Mouse (Mus musculus) megakaryocyte, embryonic 14.5 days (primary cell): ENCODE data around the gene Gpat2. TPM values are rescaled to one million over a fixed set of nuclear protein-coding genes. Genes with fewer than 3 reads are reported as not detected.

ENCODE experiments used
- H3K27me3 ChIP-seq: replicated peaks from 2 replicates; pipeline ENCODE3; 2012; ENCODE audit warnings: inconsistent platforms
- H3K36me3 ChIP-seq: replicated peaks from 2 replicates; pipeline ENCODE3; 2012; ENCODE audit warnings: low read length, inconsistent platforms, mixed read lengths
- H3K4me1 ChIP-seq: 2 replicates; pipeline ENCODE4 v1.6.1; 2012; ENCODE audit warnings: inconsistent platforms
- H3K4me3 ChIP-seq: replicated peaks from 2 replicates; pipeline ENCODE3; 2012; ENCODE audit warnings: moderate library complexity, mild to moderate bottlenecking, inconsistent platforms
- H3K9me3 ChIP-seq: 2 replicates; pipeline ENCODE4 v1.6.1; 2012; ENCODE audit warnings: inconsistent platforms
- FLI1 ChIP-seq: IDR thresholded peaks from 2 replicates; pipeline ENCODE4 v1.6.1; 2012; ENCODE audit warnings: low read length, inconsistent platforms, mixed read lengths
- GATA1 ChIP-seq: IDR thresholded peaks from 3 replicates; pipeline ENCODE4 v1.6.1; 2012; ENCODE audit warnings: mixed read lengths, low read length, inconsistent platforms, borderline replicate concordance
- polyA plus RNA-seq: library from polyadenylated mRNA; stranded (reverse); fragments of >175 nt; gene quantifications from 2 replicates; pipeline ENCODE4 v1.2.3, GENCODE M21; 2012; ENCODE audit warnings: low replicate concordance; ENCODE audit not compliant: insufficient read depth

Gpat2 gene
- polyA plus RNA-seq, 1 experiment = not detected

- Histone ChIP-seq H3K36me3 (no peaks in the 10 kb centered on the region), H3K4me1 (peaks cover 7% of the 10 kb centered on the region), H3K27me3 (peaks cover 69% of the 10 kb centered on the region), H3K9me3 (no peaks in the 10 kb centered on the region), H3K4me3 (no peak overlapping the region)
- TF ChIP-seq FLI1 = no peak
Measured at GRCm38 (mm10) chr2:127391323-127391722, 33.7 kb upstream of the Gpat2 start.

GRCm38 (mm10) chr2:127394606-127395161, 30.3 kb upstream of the Gpat2 start:
- H3K36me3 ChIP-seq = no peaks in the 10 kb centered on the region
- peaks cover 14% of the 10 kb centered on the region for H3K4me1 ChIP-seq
- no peak overlapping the region for H3K4me3 ChIP-seq
- H3K27me3 ChIP-seq = peaks cover 59% of the 10 kb centered on the region
- H3K9me3 ChIP-seq = peaks cover 5% of the 10 kb centered on the region; the same call in 1 of the 2 replicates
- TF ChIP-seq GATA1 (no peak), FLI1 (no peak)

GRCm38 (mm10) chr2:127398738-127399137, 26.3 kb upstream of the Gpat2 start:
- Histone ChIP-seq H3K27me3 (peaks cover 75% of the 10 kb centered on the region), H3K4me3 (no peak overlapping the region), H3K9me3 (peaks cover 5% of the 10 kb centered on the region; the same call in 1 of the 2 replicates), H3K36me3 (no peaks in the 10 kb centered on the region), H3K4me1 (peaks cover 14% of the 10 kb centered on the region)
- no peak for TF ChIP-seq FLI1
- no peak for TF ChIP-seq GATA1

GRCm38 (mm10) chr2:127411126-127411525, 13.9 kb upstream of the Gpat2 start:
- Histone ChIP-seq H3K4me3 (no peak overlapping the region), H3K36me3 (no peaks in the 10 kb centered on the region), H3K4me1 (no peaks in the 10 kb centered on the region), H3K9me3 (no peaks in the 10 kb centered on the region), H3K27me3 (peaks cover 84% of the 10 kb centered on the region)
- no peak for TF ChIP-seq FLI1
- TF ChIP-seq GATA1 = no peak

GRCm38 (mm10) chr2:127415806-127416205, 9.2 kb upstream of the Gpat2 start:
- no peaks in the 10 kb centered on the region for H3K36me3 ChIP-seq
- H3K9me3 ChIP-seq = no peaks in the 10 kb centered on the region
- H3K27me3 ChIP-seq = peaks cover 71% of the 10 kb centered on the region
- no peaks in the 10 kb centered on the region for H3K4me1 ChIP-seq
- no peak overlapping the region for H3K4me3 ChIP-seq
- no peak for TF ChIP-seq FLI1

- Histone ChIP-seq H3K4me3 (no peak overlapping the region), H3K4me1 (no peaks in the 10 kb centered on the region), H3K27me3 (peaks cover 70% of the 10 kb centered on the region), H3K9me3 (no peaks in the 10 kb centered on the region), H3K36me3 (no peaks in the 10 kb centered on the region)
- TF ChIP-seq FLI1 = no peak
- no peak for TF ChIP-seq GATA1
Measured at GRCm38 (mm10) chr2:127416706-127417105, 8.3 kb upstream of the Gpat2 start.

- TF ChIP-seq FLI1 (no peak), GATA1 (no peak)
- H3K36me3 ChIP-seq = no peaks in the 10 kb centered on the region
Measured at GRCm38 (mm10) chr2:127418266-127418970, 6.6 kb upstream of the Gpat2 start.

GRCm38 (mm10) chr2:127430238-127430637, 5.2 kb downstream of the Gpat2 start:
- Histone ChIP-seq H3K9me3 (no peaks in the 10 kb centered on the region), H3K4me1 (peaks cover 7% of the 10 kb centered on the region; the same call in 1 of the 2 replicates), H3K36me3 (peaks cover 25% of the 10 kb centered on the region), H3K4me3 (no peak overlapping the region), H3K27me3 (peaks cover 49% of the 10 kb centered on the region)
- TF ChIP-seq FLI1 (no peak), GATA1 (no peak)

More at GRCm38 (mm10) chr2:127418266-127418970, 6.6 kb upstream of the Gpat2 start:
- peaks cover under 1% of the 10 kb centered on the region; the same call in 1 of the 2 replicates for H3K9me3 ChIP-seq
- peaks cover 71% of the 10 kb centered on the region for H3K27me3 ChIP-seq
- H3K4me1 ChIP-seq = no peaks in the 10 kb centered on the region
- no peak overlapping the region for H3K4me3 ChIP-seq

- H3K9me3 ChIP-seq = no peaks in the 10 kb centered on the region
- H3K27me3 ChIP-seq = peaks cover 14% of the 10 kb centered on the region
- peaks cover 57% of the 10 kb centered on the region for H3K36me3 ChIP-seq
- H3K4me1 ChIP-seq = peaks cover 15% of the 10 kb centered on the region; the same call in 1 of the 2 replicates
- TF ChIP-seq FLI1 (no peak), GATA1 (no peak)
- H3K4me3 ChIP-seq = no peak overlapping the region
Measured at GRCm38 (mm10) chr2:127433487-127434295, 8.7 kb downstream of the Gpat2 start.

GRCm38 (mm10) chr2:127435135-127435534, 10.1 kb downstream of the Gpat2 start:
- peaks cover 5% of the 10 kb centered on the region for H3K27me3 ChIP-seq
- peaks cover 70% of the 10 kb centered on the region for H3K36me3 ChIP-seq
- no peak for TF ChIP-seq GATA1
- TF ChIP-seq FLI1 = no peak
- peaks cover 22% of the 10 kb centered on the region for H3K4me1 ChIP-seq
- H3K9me3 ChIP-seq = no peaks in the 10 kb centered on the region
- H3K4me3 ChIP-seq = no peak overlapping the region
